Mouse (Mus musculus): ENCODE measurements around the gene Arfgef2. TPM values are rescaled to one million over a fixed set of nuclear protein-coding genes. Genes with fewer than 3 reads are reported as not detected.

Arfgef2 gene
- total and polyA plus RNA-seq, 2 experiments from 2014 or later = 3.4 to 27.8 TPM

DNA sequence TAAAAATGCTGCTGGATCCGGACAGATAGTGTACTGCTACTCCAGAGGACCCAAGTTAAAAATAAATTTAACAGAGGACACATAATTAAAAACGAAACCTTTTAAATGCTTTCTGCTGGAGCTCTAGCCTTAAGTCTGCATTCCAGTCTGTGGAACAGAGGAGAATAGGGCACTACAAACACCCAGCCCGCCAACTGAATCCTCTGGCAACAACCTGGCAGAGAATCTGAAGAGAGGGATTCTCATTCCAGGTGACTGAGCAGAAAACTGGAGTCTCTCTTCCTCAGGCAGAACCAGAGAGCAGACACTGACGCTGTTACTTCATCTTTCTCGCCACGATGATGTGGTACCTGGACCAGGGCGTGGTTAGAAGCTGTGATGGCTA is 4.9 kb upstream of the Arfgef2 start:
- Histone ChIP-seq H3K36me3 (ENCODE audit: insufficient read depth, low read length) (peaks cover 12% of the 10 kb centered on the region), H3K4me3 (ENCODE audit: low read depth, low read length) (no peak overlapping the region), H3K27ac (ENCODE audit: low read depth, low read length) (no peak overlapping the region), H3K4me2 (ENCODE audit: low read depth, low read length, poor library complexity, severe bottlenecking) (no peak overlapping the region), H3K9me3 (ENCODE audit: low read length) (no peaks in the 10 kb centered on the region), H3K4me1 (ENCODE audit: insufficient read depth, low read length) (no peaks in the 10 kb centered on the region), H3K27me3 (ENCODE audit: insufficient read depth, low read length) (no peaks in the 10 kb centered on the region), H3K9ac (replicated peaks; ENCODE audit: low read length, poor library complexity, severe bottlenecking) (no peak overlapping the region)
- no peak for DNase-seq (ENCODE audit: low spot score)
- 87% methylated on average over 7 of the region's 7 CpGs for WGBS
- TF ChIP-seq CTCF (IDR thresholded peaks at IDR 0.05) = no peak
- ATAC-seq (ENCODE audit: low FRiP score) = no peak

DNA sequence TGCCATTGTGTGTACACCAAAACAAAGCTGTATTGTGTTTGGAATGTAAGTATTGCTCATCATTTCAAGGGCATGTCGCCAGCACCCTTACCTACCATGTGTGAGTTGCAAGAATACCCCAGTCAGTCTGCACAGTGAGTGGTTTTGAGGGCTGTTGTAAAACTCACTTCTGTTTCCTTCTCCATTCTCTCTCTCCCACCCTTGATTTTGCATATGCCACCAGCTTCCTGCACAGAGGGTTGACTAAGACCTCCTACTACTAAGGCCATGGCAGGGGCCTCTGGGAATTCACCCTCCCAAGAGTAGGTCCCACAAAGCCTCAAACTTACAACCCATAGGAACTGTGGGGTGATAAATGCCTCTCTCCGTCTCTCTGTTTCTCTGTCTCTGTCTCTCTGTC is 4.0 kb upstream of the Arfgef2 start:
- TF ChIP-seq CTCF (IDR thresholded peaks at IDR 0.05) = no peak
- 89% methylated on average over 2 of the region's 2 CpGs for WGBS

DNA sequence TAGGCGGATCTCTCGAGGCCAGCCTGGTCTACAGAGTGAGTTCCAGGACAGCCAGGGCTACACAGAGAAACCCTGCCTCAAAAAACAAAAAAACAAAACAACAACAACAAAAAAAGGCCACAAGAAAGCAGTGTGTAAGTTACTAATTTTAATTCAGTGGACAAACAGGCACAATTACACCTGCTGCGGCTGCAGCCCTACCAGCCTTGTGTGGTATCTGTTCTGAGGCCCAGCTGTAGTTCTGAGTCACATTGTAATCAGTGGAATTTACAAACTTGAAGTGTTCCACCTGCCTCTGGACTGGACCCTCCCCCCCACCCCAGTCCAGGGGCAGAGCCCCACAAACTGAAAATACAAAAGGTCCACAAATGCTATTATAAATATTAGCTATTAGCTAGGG is 2.1 kb upstream of the Arfgef2 start:
- DNase-seq (ENCODE audit: low spot score) (no peak), ATAC-seq (ENCODE audit: low FRiP score) (no peak)
- H3K36me3 ChIP-seq (ENCODE audit: insufficient read depth, low read length) = 0 out of 2 replicates have a peak, but pooled peaks cover 2% of the 10 kb centered on the region
- TF ChIP-seq CTCF (IDR thresholded peaks at IDR 0.05) = no peak
- peaks cover 9% of the 10 kb centered on the region; the same call in 1 of the 2 replicates for H3K4me1 ChIP-seq (ENCODE audit: insufficient read depth, low read length)
- no peak overlapping the region for H3K9ac ChIP-seq (replicated peaks; ENCODE audit: low read length, poor library complexity, severe bottlenecking)
- no peak overlapping the region for H3K27ac ChIP-seq (ENCODE audit: low read depth, low read length)
- no peak overlapping the region for H3K4me2 ChIP-seq (ENCODE audit: low read depth, low read length, poor library complexity, severe bottlenecking)
- no peaks in the 10 kb centered on the region for H3K27me3 ChIP-seq (ENCODE audit: insufficient read depth, low read length)
- no peaks in the 10 kb centered on the region for H3K9me3 ChIP-seq (ENCODE audit: low read length)
- H3K4me3 ChIP-seq (ENCODE audit: low read depth, low read length) = no peak overlapping the region
- WGBS = 92% methylated on average over 3 of the region's 3 CpGs

More for the DNA sequence above, 4.0 kb upstream of the Arfgef2 start:
- ATAC-seq (ENCODE audit: low FRiP score) (no peak), DNase-seq (ENCODE audit: low spot score) (no peak)
- Histone ChIP-seq H3K9ac (replicated peaks; ENCODE audit: low read length, poor library complexity, severe bottlenecking) (no peak overlapping the region), H3K27ac (ENCODE audit: low read depth, low read length) (no peak overlapping the region), H3K27me3 (ENCODE audit: insufficient read depth, low read length) (no peaks in the 10 kb centered on the region), H3K9me3 (ENCODE audit: low read length) (no peaks in the 10 kb centered on the region), H3K4me3 (ENCODE audit: low read depth, low read length) (no peak overlapping the region), H3K36me3 (ENCODE audit: insufficient read depth, low read length) (peaks cover 12% of the 10 kb centered on the region), H3K4me1 (ENCODE audit: insufficient read depth, low read length) (0 out of 2 replicates have a peak, but pooled peaks cover 3% of the 10 kb centered on the region), H3K4me2 (ENCODE audit: low read depth, low read length, poor library complexity, severe bottlenecking) (no peak overlapping the region)

DNA sequence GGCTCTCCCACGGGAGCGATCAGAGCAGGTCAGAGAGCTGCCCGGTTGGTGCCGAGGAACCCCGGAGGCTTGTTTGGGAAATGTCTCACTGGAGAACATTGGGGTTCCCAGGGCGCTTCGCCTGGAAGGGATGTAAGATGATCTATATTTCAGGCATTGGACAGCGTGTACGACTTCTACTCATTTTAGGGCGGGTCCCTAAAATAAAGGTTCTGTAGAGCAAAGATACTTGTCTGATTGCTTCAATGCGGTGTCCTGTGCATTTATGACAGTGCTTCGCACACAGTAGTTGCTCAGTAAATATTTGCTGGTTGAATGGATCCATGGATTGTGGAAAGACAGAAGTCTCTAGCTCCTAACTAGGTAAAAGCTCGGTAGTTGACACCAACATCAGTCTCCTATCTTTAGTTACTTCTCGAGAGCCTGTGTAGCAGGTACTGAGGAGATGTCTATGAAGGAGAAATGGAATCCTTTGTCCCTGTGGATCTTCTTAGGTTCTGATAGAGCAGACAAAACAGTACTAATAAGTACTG is 851 bp downstream of the Arfgef2 start:
- no peaks in the 10 kb centered on the region for H3K36me3 ChIP-seq (ENCODE audit: insufficient read depth, low read length)
- H3K27me3 ChIP-seq (ENCODE audit: insufficient read depth, low read length) = no peaks in the 10 kb centered on the region
- no peaks in the 10 kb centered on the region for H3K9me3 ChIP-seq (ENCODE audit: low read length)
- DNase-seq (ENCODE audit: low spot score) (no peak), ATAC-seq (ENCODE audit: low FRiP score) (no peak)
- H3K4me1 ChIP-seq (ENCODE audit: insufficient read depth, low read length) = peaks cover 9% of the 10 kb centered on the region; the same call in 1 of the 2 replicates
- peak overlapping the region; percentile 60 for H3K27ac ChIP-seq (ENCODE audit: low read depth, low read length)
- no peak for TF ChIP-seq CTCF (IDR thresholded peaks at IDR 0.05)
- WGBS = 24% methylated on average over 14 of the region's 14 CpGs
- H3K4me2 ChIP-seq (ENCODE audit: low read depth, low read length, poor library complexity, severe bottlenecking) = peak overlapping the region; percentile 93
- H3K4me3 ChIP-seq (ENCODE audit: low read depth, low read length) = peak overlapping the region; percentile 79
- H3K9ac ChIP-seq (replicated peaks; ENCODE audit: low read length, poor library complexity, severe bottlenecking) = peak overlapping the region; percentile 92

DNA sequence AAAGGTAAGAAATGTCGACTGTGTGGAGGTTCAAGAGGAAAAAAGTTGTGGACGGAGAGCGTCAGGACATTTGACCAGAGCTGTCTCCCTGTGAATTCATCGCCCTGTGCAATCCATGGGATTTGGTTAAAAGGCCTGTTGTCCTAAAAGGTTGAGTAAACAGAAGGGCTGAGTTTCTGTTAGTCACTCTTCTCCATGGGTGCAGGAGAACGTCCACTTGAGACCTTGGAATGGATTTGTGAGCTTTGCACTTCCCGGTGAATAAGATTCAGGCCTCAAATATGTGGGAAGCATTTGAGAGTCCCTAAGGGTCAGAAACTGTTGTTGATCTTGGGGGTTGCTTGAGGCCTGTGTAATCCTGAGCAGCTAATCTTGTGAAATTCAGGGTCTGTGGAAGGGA is 1.4 kb downstream of the Arfgef2 start:
- Histone ChIP-seq H3K4me2 (ENCODE audit: low read depth, low read length, poor library complexity, severe bottlenecking) (peak overlapping the region; percentile 93), H3K4me1 (ENCODE audit: insufficient read depth, low read length) (peaks cover 9% of the 10 kb centered on the region; the same call in 1 of the 2 replicates), H3K36me3 (ENCODE audit: insufficient read depth, low read length) (no peaks in the 10 kb centered on the region), H3K27me3 (ENCODE audit: insufficient read depth, low read length) (no peaks in the 10 kb centered on the region), H3K9ac (replicated peaks; ENCODE audit: low read length, poor library complexity, severe bottlenecking) (no peak overlapping the region), H3K4me3 (ENCODE audit: low read depth, low read length) (no peak overlapping the region), H3K9me3 (ENCODE audit: low read length) (no peaks in the 10 kb centered on the region), H3K27ac (ENCODE audit: low read depth, low read length) (no peak overlapping the region)
- ATAC-seq (ENCODE audit: low FRiP score) = no peak
- no peak for TF ChIP-seq CTCF (IDR thresholded peaks at IDR 0.05)
- DNase-seq (ENCODE audit: low spot score) = no peak
- 82% methylated on average over 6 of the region's 6 CpGs for WGBS

DNA sequence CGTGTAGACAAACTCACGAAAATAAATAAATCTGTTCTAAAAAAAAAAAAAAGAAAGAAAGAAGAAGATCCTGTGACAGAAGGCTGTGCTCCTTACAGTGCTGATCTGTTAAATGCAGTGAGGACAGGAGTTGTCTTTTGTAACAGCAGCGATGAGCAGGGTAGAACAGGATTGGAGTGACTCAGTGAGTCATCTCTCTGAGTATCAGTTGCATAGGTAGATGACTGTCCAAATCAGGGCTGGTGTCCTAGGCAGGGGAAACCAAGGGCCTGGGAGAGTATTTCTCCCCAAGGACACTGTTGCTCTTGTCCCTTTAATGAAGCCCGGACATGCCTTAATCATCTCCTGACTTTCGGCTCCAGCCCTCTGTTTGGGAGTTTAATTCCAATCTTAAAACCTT is 4.1 kb downstream of the Arfgef2 start:
- ATAC-seq (ENCODE audit: low FRiP score) (no peak), DNase-seq (ENCODE audit: low spot score) (no peak)
- H3K9me3 ChIP-seq (ENCODE audit: low read length) = no peaks in the 10 kb centered on the region
- no peak overlapping the region for H3K4me3 ChIP-seq (ENCODE audit: low read depth, low read length)
- TF ChIP-seq CTCF (IDR thresholded peaks at IDR 0.05) = no peak
- no peak overlapping the region for H3K27ac ChIP-seq (ENCODE audit: low read depth, low read length)
- no peaks in the 10 kb centered on the region for H3K27me3 ChIP-seq (ENCODE audit: insufficient read depth, low read length)
- 85% methylated on average over 5 of the region's 5 CpGs for WGBS
- H3K9ac ChIP-seq (replicated peaks; ENCODE audit: low read length, poor library complexity, severe bottlenecking) = no peak overlapping the region
- no peaks in the 10 kb centered on the region for H3K36me3 ChIP-seq (ENCODE audit: insufficient read depth, low read length)
- peaks cover 9% of the 10 kb centered on the region; the same call in 1 of the 2 replicates for H3K4me1 ChIP-seq (ENCODE audit: insufficient read depth, low read length)
- H3K4me2 ChIP-seq (ENCODE audit: low read depth, low read length, poor library complexity, severe bottlenecking) = no peak overlapping the region

Measured in midbrain, postnatal 0 days (tissue).